Mouse (Mus musculus): ENCODE measurements around the gene Mmd. TPM values are rescaled to one million over a fixed set of nuclear protein-coding genes. Genes with fewer than 3 reads are reported as not detected.
"Not testable (repeated sequence)": the region's sequence is repeated elsewhere in the genome, so short reads cannot be mapped to it uniquely, and the experiment has no call there.

Mmd gene
- total RNA-seq, 2 experiments from 2014 or later = 32.3 to 34.8 TPM

GRCm38 (mm10) chr11:90276150-90276549 is 26.9 kb downstream of the Mmd start:
- DNase-seq (ENCODE audit: low spot score) = no peak
- intact Hi-C loops (cut with DNase I) = no loop called here

GRCm38 (mm10) chr11:90276561-90276960 is 27.3 kb downstream of the Mmd start:
- no peak for DNase-seq (ENCODE audit: low spot score)
- intact Hi-C loops (cut with DNase I) = no loop called here

GRCm38 (mm10) chr11:90280069-90280468 is 30.8 kb downstream of the Mmd start:
- no peak for DNase-seq (ENCODE audit: low spot score)
- intact Hi-C loops (cut with DNase I) = no loop called here

DNA sequence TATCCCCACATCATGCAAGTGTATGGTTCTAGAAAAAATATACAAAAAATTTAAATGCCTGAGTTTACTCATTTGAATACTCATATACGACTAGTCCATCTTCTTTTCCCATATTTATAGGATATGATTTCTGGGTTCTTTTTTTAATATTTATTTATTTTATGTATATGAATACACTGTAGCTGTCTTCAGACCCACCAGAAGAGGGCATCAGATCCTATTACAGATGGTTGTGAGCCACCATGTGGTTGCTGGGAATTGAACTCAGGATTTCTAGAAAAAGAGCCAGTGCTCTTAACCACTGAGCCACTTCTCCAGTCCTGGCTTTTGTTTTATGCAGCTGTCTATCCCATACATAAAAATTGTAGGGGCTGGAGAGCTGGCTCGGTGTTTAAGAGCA is 32.7 kb downstream of the Mmd start:
- DNase-seq (ENCODE audit: low spot score); intact Hi-C loops (cut with DNase I): not testable (repeated sequence)

DNA sequence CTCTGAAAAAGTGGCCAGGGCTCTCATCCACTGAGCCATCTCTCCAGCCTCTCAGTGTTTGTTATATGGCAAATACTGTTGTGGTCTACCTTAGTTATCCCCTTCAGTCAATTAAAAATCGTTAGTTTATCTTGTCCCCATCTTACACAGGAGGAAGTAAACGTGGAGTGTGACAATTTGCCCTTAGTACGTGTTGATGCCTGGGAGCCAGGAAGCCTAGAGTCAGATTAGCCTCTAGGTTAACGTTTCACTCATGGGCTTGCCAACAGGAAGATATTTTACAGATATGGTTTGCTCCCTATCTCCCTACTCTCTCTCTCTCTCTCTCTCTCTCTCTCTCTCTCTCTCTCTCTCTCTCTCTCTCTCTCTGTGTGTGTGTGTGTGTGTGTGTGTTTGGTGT is 33.9 kb downstream of the Mmd start:
- DNase-seq (ENCODE audit: low spot score) = no peak
- intact Hi-C loops (cut with DNase I) = no loop called here

DNA sequence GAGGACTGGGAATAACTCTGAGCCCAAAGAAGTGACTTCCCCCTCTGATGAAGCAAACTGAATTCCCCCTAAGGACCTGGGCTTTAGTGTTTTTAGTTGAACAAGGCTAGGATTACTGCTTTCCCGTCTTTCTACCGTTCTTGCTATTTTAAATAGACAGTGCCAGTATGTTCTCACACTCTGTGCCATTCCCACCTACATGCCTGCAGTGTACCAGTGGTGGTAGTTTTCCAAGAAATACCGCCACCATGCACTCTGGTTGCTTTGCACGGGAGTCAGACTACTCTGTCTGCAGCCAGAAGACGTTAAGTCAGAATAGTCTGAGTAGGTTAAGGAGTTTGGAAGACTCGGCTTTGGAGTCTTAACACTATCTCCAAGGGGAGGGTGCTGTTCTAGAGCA is 34.3 kb downstream of the Mmd start:
- intact Hi-C loops (cut with DNase I) = no loop called here
- DNase-seq (ENCODE audit: low spot score) = no peak

DNA sequence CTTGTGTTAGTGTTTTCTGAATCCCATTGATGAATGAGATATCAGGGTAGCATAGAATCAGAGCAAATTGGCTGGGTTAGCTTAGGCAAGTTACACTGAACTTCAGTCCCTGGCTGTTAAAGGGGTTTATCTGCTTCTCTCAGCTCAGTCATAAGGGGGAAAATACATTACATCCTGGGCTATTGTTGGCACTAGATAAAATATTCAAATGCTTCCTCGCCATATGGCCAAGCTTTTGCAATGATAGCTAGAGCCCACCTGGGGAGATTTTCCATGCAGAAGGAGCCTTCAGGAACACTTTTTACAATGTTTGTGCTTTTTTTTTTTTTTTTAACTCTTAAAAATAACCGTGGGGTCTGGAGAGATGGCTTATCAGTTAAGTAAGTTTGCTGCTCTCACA is 34.8 kb downstream of the Mmd start:
- intact Hi-C loops (cut with DNase I) = no loop called here
- no peak for DNase-seq (ENCODE audit: low spot score)

DNA sequence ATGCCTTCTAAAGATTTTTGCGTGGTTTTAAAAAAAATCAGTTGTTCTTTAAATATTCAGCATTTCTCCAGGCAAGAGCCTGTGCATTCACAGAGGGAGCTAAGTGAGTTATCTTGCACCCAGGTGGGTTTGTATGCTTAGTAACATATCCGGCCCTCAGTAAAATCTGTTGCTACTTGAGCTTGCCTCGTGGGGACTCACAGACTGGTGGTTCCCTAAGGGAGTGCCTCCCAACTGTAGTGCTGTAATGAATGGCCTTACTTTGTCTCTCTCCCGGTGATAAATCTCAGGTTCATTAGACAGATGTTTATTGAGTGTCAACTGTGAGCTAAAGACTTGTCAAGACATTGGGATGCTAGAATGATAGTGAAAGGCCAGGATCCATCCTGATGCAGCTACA is 35.4 kb downstream of the Mmd start:
- no peak for DNase-seq (ENCODE audit: low spot score)
- intact Hi-C loops (cut with DNase I) = no loop called here

DNA sequence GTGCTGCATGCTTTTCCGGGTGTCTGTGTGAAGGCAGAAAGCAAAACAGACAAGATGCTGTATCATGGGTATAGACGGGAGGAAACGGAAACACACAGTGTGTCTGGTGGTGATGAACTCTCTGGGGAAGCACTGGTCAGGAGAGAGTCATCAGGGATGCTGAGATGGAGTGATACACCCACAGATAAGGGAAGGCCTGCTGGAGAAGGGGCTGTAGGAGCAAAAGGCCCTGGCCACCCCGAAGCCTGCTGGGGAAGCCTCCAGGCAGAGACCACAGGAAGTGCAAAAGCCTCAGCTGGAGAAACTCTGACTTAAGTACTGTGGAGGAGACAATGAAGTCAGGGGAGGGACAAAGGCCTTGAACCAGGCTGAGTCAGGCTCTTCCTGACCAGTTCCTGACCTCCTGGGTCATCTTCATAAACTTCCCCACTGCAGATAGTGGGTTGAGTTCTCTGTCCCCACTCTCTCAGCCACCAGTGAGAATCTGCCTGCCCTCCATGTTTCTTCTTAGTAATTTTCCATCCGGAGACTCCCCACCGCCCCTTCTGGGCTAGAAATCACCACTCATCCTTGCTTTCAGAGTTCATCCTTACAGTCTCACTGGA is 37.4 kb downstream of the Mmd start:
- intact Hi-C loops (cut with DNase I) = no loop called here
- DNase-seq (ENCODE audit: low spot score) = no peak

DNA sequence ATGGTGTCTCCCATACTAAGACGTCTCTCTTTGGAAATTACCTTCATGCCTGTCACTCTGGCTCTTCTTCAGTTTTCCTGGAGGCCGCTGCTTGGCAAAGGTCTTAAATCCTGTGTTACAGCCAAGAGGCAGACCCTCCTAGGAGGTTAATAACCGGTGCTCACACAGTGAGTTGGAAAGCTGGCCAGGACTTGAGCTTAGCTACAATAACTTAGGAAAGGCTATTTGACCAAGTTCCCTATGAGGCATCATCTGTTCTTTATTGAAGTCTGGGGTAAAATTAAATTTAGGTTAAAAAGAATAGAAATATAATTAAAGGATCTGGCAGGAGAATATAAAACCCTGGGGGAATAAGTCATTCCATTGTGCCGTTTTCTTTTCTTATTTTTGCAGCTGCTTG is 41.9 kb downstream of the Mmd start:
- intact Hi-C loops (cut with DNase I) = no loop called here
- no peak for DNase-seq (ENCODE audit: low spot score)

DNA sequence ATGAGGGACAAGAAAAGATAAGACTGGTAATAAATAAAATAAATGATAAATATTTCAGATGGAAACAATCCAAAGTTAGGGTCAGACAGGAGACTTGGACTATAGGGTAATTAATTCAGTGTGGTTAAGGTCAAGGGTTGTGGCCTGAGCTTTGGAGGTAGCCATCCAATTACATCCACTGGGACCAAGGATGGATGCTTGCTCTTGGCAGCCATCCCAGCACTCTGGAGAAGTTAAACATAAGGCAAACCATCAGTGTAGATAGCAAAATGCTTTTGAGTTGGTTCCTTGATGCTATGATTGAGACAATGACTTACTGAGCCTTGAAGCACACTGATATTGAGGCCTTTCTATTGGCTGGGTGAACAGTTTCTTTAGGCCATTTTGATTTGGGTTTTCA is 43.5 kb downstream of the Mmd start:
- intact Hi-C loops (cut with DNase I) = no loop called here
- DNase-seq (ENCODE audit: low spot score) = no peak

DNA sequence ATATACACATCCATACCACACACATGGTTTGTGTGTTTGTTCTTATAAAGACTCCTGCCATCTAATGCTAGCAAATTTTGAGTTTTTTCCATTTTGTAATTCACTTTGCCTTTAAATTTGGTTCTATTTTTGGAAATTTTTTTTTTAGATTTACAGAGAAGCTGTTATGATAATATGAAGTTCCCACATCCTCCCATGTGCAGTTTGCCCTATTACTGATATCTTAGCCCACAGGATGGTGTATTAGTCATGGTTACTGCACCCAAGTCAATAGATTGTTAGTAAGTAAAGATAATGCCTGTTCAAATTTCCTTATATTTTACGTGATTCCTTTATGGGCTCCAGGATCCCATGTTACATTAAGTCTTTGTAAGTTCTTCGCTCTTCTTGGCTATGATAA is 45.4 kb downstream of the Mmd start:
- no peak for DNase-seq (ENCODE audit: low spot score)
- intact Hi-C loops (cut with DNase I) = no loop called here

DNA sequence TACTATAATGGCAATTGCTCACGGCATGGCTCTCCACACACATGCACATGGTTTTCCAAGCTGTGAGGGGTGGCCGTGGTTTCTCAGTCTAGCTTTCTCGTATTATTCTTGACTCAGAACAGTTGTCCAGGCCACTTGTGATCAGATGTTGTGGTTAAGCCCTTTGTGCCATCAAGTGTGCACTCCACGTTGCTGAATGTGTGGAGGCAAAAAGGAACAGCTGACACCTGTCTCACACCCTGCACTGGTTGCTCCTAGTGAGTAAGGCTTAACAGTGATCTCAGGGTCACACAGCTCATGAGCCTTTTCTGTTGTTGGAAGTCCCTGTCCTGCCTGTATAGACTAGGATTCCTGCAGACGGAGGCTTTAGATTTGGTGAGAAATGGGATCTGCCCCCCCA is 56.8 kb downstream of the Mmd start:
- intact Hi-C loops (cut with DNase I) = loop anchor here (2.0 to 10.0 kb wide), 3 partner anchors 124 to 315 kb away; no protein-coding TSS in a partner anchor
- DNase-seq (ENCODE audit: low spot score) = no peak

DNA sequence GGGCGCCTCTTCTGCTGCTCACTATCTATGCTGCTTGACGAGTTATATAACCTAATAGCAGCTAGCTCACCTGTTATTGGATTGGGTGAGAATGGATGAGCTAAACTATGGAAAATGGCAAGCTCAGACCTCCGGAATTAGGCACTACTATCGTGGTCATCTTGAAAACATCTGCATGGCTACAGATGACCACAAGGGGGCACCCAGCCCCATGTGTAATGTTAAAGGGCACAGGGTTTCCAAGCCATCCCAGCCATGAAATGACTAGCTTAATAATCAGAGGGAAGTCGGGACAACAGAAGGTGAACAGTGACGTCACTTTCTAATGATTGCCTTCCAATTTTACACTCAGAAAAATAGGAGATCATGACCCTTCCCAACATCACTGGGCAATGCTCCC is 57.7 kb downstream of the Mmd start:
- intact Hi-C loops (cut with DNase I) = loop anchor here (2.0 to 10.0 kb wide), 3 partner anchors 125 to 314 kb away; no protein-coding TSS in a partner anchor
- DNase-seq (ENCODE audit: low spot score) = peak; percentile 20

DNA sequence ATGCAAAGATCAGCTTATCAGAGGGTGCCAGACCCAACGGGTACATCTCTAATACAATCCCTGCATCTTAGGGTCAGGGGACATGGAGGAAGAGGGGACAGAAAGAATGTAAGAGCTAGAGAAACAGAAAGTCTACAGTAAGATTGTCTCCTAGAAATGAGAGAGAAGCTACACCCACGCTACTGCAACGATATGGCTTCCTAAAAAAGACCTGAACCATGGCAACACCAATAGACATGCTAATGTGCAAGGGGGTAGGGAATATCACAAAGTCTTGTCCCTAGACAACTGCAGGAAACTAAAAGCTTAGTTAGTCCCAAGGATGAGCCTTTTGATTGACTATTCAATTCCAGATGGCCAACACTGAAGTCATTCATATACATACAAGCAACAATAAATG is 65.3 kb downstream of the Mmd start:
- no peak for DNase-seq (ENCODE audit: low spot score)

GRCm38 (mm10) chr11:90317482-90317881 is 68.2 kb downstream of the Mmd start:
- intact Hi-C loops (cut with DNase I) = loop anchor here (2.0 to 5.0 kb wide), 2 partner anchors 69 to 100 kb away; no protein-coding TSS in a partner anchor

More for the DNA sequence above, 65.3 kb downstream of the Mmd start:
- intact Hi-C loops (cut with DNase I) = loop anchor here (5.0 kb wide), 1 partner anchor 103 kb away; no protein-coding TSS in a partner anchor

GRCm38 (mm10) chr11:90320922-90321321 is 71.7 kb downstream of the Mmd start:
- no peak for DNase-seq (ENCODE audit: low spot score)
- intact Hi-C loops (cut with DNase I) = no loop called here

More at GRCm38 (mm10) chr11:90317482-90317881, 68.2 kb downstream of the Mmd start:
- DNase-seq (ENCODE audit: low spot score) = no peak

GRCm38 (mm10) chr11:90324597-90324996 is 75.3 kb downstream of the Mmd start:
- no peak for DNase-seq (ENCODE audit: low spot score)
- intact Hi-C loops (cut with DNase I) = loop anchor here (2.0 kb wide), 1 partner anchor 58 kb away; no protein-coding TSS in a partner anchor

DNA sequence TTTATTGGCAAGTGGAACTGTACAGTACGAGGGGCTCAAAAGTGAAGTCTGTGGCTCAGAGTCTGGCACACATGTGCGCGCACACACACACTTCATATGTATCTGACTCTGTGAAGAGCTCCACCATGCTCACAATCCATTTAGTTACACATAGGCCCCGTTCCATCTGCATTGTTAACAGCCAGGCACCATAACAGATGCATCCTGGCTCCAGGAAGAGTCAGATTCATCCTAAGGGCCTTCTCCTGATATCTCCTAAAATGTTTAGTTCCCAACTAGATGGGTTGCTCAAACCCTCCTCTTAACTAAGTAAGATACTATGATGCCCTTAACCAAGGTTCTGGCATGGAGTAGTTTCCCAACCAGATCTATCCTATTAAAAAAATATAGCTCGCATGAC is 76.9 kb downstream of the Mmd start:
- no peak for DNase-seq (ENCODE audit: low spot score)
- intact Hi-C loops (cut with DNase I) = no loop called here

DNA sequence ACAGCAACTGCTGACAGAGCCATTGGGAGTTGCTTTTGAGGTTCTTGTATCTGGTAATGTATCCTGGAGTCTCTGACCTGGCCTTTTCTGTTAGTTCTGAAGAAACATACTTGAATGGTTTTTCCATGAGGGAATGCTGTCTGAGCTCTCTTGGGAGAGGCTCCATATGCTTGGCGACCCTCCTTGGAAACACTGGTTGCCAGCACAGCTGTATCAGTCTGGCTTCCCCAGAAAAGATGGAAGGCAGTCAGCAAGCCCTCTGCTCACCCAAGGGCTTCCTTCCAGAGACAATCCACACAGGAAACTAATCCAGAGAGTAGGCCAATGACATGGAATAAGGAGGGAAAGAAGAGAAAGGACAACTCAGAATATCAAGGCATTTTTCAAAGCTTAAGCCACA is 77.6 kb downstream of the Mmd start:
- peak; percentile 61 for DNase-seq (ENCODE audit: low spot score)
- intact Hi-C loops (cut with DNase I) = no loop called here
